Mouse (Mus musculus): ENCODE data around the gene Miox. TPM values are rescaled to one million over a fixed set of nuclear protein-coding genes. Genes with fewer than 3 reads are reported as not detected.

The Miox gene
- polyA plus RNA-seq, 1 experiment from 2014 or later = 2.7 TPM

Small RNA genes lying within 50 kb of the gene (microRNA-seq; reads per million reads assigned to microRNA genes)
- gene Mir6959 (ENCODE audit: borderline number of aligned reads) = 3.2 reads per million

Other genes with a start within 250 kb of the Miox start
- gene Selenoo, start 245.3 kb upstream of the Miox start, polyA plus RNA-seq (2014; fragmentation: Nextera tagmentation; extraction: Ambion mirVana) = 12.6 and 16.3 TPM in 2 replicates
- gene Tubgcp6, start 211.3 kb upstream of the Miox start, polyA plus RNA-seq (2014; fragmentation: Nextera tagmentation; extraction: Ambion mirVana) = 18.4 and 21.8 TPM in 2 replicates
- 21.1 and 22.7 TPM in 2 replicates for gene Hdac10, start 205.7 kb upstream of the Miox start, polyA plus RNA-seq (2014; fragmentation: Nextera tagmentation; extraction: Ambion mirVana)
- gene Mapk12, start 193.7 kb upstream of the Miox start, polyA plus RNA-seq (2014; fragmentation: Nextera tagmentation; extraction: Ambion mirVana) = 3.8 and 4.8 TPM in 2 replicates
- gene Mapk11, start 184.8 kb upstream of the Miox start, polyA plus RNA-seq (2014; fragmentation: Nextera tagmentation; extraction: Ambion mirVana) = 3.3 and 4.4 TPM in 2 replicates
- 70.5 and 78.3 TPM in 2 replicates for gene Plxnb2, start 153.6 kb upstream of the Miox start, polyA plus RNA-seq (2014; fragmentation: Nextera tagmentation; extraction: Ambion mirVana)
- gene Dennd6b, start 137.9 kb upstream of the Miox start, polyA plus RNA-seq (2014; fragmentation: Nextera tagmentation; extraction: Ambion mirVana) = 9.5 and 10.5 TPM in 2 replicates
- gene Ppp6r2, start 122.8 kb upstream of the Miox start, polyA plus RNA-seq (2014; fragmentation: Nextera tagmentation; extraction: Ambion mirVana) = 25.0 and 31.6 TPM in 2 replicates
- gene Sbf1, start 19.1 kb upstream of the Miox start, polyA plus RNA-seq (2014; fragmentation: Nextera tagmentation; extraction: Ambion mirVana) = 51.4 and 52.2 TPM in 2 replicates
- 6.6 and 7.0 TPM in 2 replicates for gene Adm2, start 11.7 kb upstream of the Miox start, polyA plus RNA-seq (2014; fragmentation: Nextera tagmentation; extraction: Ambion mirVana)
- 44.1 and 46.0 TPM in 2 replicates for gene Lmf2, start 21.3 kb downstream of the Miox start, polyA plus RNA-seq (2014; fragmentation: Nextera tagmentation; extraction: Ambion mirVana)
- 163 TPM in 2 replicates for gene Ncaph2, start 21.3 kb downstream of the Miox start, polyA plus RNA-seq (2014; fragmentation: Nextera tagmentation; extraction: Ambion mirVana)
- 8.1 and 9.7 TPM in 2 replicates for gene Sco2, start 39.4 kb downstream of the Miox start, polyA plus RNA-seq (2014; fragmentation: Nextera tagmentation; extraction: Ambion mirVana)
- 1.5 and 1.8 TPM in 2 replicates for gene Tymp, start 42.6 kb downstream of the Miox start, polyA plus RNA-seq (2014; fragmentation: Nextera tagmentation; extraction: Ambion mirVana)
- gene Odf3b, start 44.9 kb downstream of the Miox start, polyA plus RNA-seq (2014; fragmentation: Nextera tagmentation; extraction: Ambion mirVana) = 0.43 and 0.71 TPM in 2 replicates
- gene Klhdc7b, start 50.5 kb downstream of the Miox start, polyA plus RNA-seq (2014; fragmentation: Nextera tagmentation; extraction: Ambion mirVana) = not detected in 2 replicates
- gene Syce3, start 76.1 kb downstream of the Miox start, polyA plus RNA-seq (2014; fragmentation: Nextera tagmentation; extraction: Ambion mirVana) = not detected in 2 replicates
- gene Cpt1b, start 91.5 kb downstream of the Miox start, polyA plus RNA-seq (2014; fragmentation: Nextera tagmentation; extraction: Ambion mirVana) = 3.5 and 3.9 TPM in 2 replicates
- 2.0 and 2.8 TPM in 2 replicates for gene C730034F03Rik, start 95.2 kb downstream of the Miox start, polyA plus RNA-seq (2014; fragmentation: Nextera tagmentation; extraction: Ambion mirVana)
- not detected in 2 replicates for gene Gm44502, start 95.3 kb downstream of the Miox start, polyA plus RNA-seq (2014; fragmentation: Nextera tagmentation; extraction: Ambion mirVana)
- 43.5 and 47.5 TPM in 2 replicates for gene Chkb, start 95.5 kb downstream of the Miox start, polyA plus RNA-seq (2014; fragmentation: Nextera tagmentation; extraction: Ambion mirVana)
- 0.26 and 0.36 TPM in 2 replicates for gene Mapk8ip2, start 119.5 kb downstream of the Miox start, polyA plus RNA-seq (2014; fragmentation: Nextera tagmentation; extraction: Ambion mirVana)
- gene Arsa, start 143.0 kb downstream of the Miox start, polyA plus RNA-seq (2014; fragmentation: Nextera tagmentation; extraction: Ambion mirVana) = 8.6 and 9.0 TPM in 2 replicates
- gene Shank3, start 165.2 kb downstream of the Miox start, polyA plus RNA-seq (2014; fragmentation: Nextera tagmentation; extraction: Ambion mirVana) = 1.1 and 1.7 TPM in 2 replicates
- gene Acr, start 233.9 kb downstream of the Miox start, polyA plus RNA-seq (2014; fragmentation: Nextera tagmentation; extraction: Ambion mirVana) = 0.11 TPM in 1 of 2 replicates, not detected in the other

Measured in liver, embryonic 11.5 days (tissue).